Mouse (Mus musculus) embryonic facial prominence, embryonic 11.5 days (tissue): ENCODE results near the gene Il12rb1. TPM values are rescaled to one million over a fixed set of nuclear protein-coding genes. Genes with fewer than 3 reads are reported as not detected.

ENCODE experiments used
- ATAC-seq: fragments of 200-750 bp; cut with Nextera tagmentation; replicated peaks from 2 replicates; pipeline ENCODE4 v1.8.0; 2017; ENCODE audit warnings: low read depth; ENCODE audit not compliant: insufficient number of reproducible peaks, low FRiP score, low TSS enrichment
- DNase-seq: peaks from one replicate; pipeline ENCODE4 v3.0.0-alpha.2; 2015; ENCODE audit warnings: low spot score
- H3K27ac ChIP-seq: fragments of 300-500 bp; sonication (generic); replicated peaks from 2 replicates; pipeline ENCODE4 v1.5.1; 2014; ENCODE audit warnings: mild to moderate bottlenecking, low read depth, low read length, control low read depth
- H3K27me3 ChIP-seq: fragments of 300-500 bp; sonication (generic); 2 replicates; pipeline ENCODE4 v1.6.1; 2014; ENCODE audit warnings: mild to moderate bottlenecking, low read length, moderate library complexity, mixed read lengths; ENCODE audit not compliant: control insufficient read depth, insufficient read depth
- H3K36me3 ChIP-seq: fragments of 300-500 bp; sonication (generic); replicated peaks from 2 replicates; pipeline ENCODE4 v1.6.1; 2014; ENCODE audit warnings: low read depth, mild to moderate bottlenecking, low read length, moderate library complexity, mixed read lengths; ENCODE audit not compliant: control insufficient read depth, insufficient read depth
- H3K4me1 ChIP-seq: fragments of 300-500 bp; sonication (generic); 2 replicates; pipeline ENCODE4 v1.6.1; 2014; ENCODE audit warnings: low read length, mixed read lengths; ENCODE audit not compliant: control insufficient read depth, insufficient read depth
- H3K4me2 ChIP-seq: fragments of 300-500 bp; sonication (generic); 2 replicates; pipeline ENCODE4 v1.6.1; 2014; ENCODE audit warnings: low read depth, mild to moderate bottlenecking, control low read depth, low read length, moderate library complexity
- H3K4me3 ChIP-seq: fragments of 300-500 bp; sonication (generic); 2 replicates; pipeline ENCODE4 v1.5.1; 2014; ENCODE audit warnings: low read depth, low read length, control low read depth
- H3K9ac ChIP-seq: fragments of 300-500 bp; sonication (generic); replicated peaks from 2 replicates; pipeline ENCODE4 v1.6.1; 2014; ENCODE audit warnings: mild to moderate bottlenecking, control low read depth, low read length
- H3K9me3 ChIP-seq: fragments of 300-500 bp; sonication (generic); replicated peaks from 2 replicates; pipeline ENCODE4 v1.6.1; 2016; ENCODE audit warnings: mild to moderate bottlenecking, low read length, inconsistent platforms, mixed read lengths; ENCODE audit not compliant: control insufficient read depth
- WGBS: fragments of 180-500 bp; shearing (Covaris S2); extraction: QIAGEN DNeasy Blood & Tissue Kit; methylation state at CpG from one replicate; pipeline ENCODE4 v1.1.7; 2014; 5-methylcytosine and 5-hydroxymethylcytosine counted together
- polyA plus RNA-seq: library from polyadenylated mRNA; unstranded; fragments of >200 nt; fragmentation: Nextera tagmentation; extraction: Ambion mirVana; gene quantifications from 2 replicates; pipeline ENCODE4 v1.2.1, GENCODE M21; 2014

Il12rb1 gene
- polyA plus RNA-seq, 1 experiment from 2014 or later: 0.10 TPM

- 1% methylated on average over 6 of the region's 6 CpGs for WGBS
- ATAC-seq: no peak; the same call in 1 of the 2 replicates
- DNase-seq: peak; percentile 86
- Histone ChIP-seq H3K4me2 (no peak overlapping the region), H3K9ac (no peak overlapping the region; the same call in 1 of the 2 replicates), H3K27ac (no peak overlapping the region), H3K36me3 (no peaks in the 10 kb centered on the region), H3K9me3 (no peaks in the 10 kb centered on the region), H3K4me3 (no peak overlapping the region), H3K27me3 (no peaks in the 10 kb centered on the region), H3K4me1 (no peaks in the 10 kb centered on the region; the same call in 1 of the 2 replicates)
Measured at GRCm38 (mm10) chr8:70844523-70844922, 36.3 kb downstream of the Il12rb1 start.

GRCm38 (mm10) chr8:70845108-70845507 lies 36.9 kb downstream of the Il12rb1 start:
- Histone ChIP-seq H3K4me1 (no peaks in the 10 kb centered on the region; the same call in 1 of the 2 replicates), H3K27ac (no peak overlapping the region), H3K9ac (no peak overlapping the region), H3K9me3 (no peaks in the 10 kb centered on the region), H3K36me3 (no peaks in the 10 kb centered on the region), H3K27me3 (no peaks in the 10 kb centered on the region), H3K4me3 (no peak overlapping the region), H3K4me2 (no peak overlapping the region)
- DNase-seq: no peak
- ATAC-seq: no peak
- 38% methylated on average over 5 of the region's 5 CpGs for WGBS

GRCm38 (mm10) chr8:70846371-70847154 lies 38.3 kb downstream of the Il12rb1 start:
- Histone ChIP-seq H3K27me3 (no peaks in the 10 kb centered on the region), H3K9ac (no peak overlapping the region), H3K4me2 (no peak overlapping the region), H3K27ac (no peak overlapping the region), H3K9me3 (no peaks in the 10 kb centered on the region), H3K4me1 (no peaks in the 10 kb centered on the region; the same call in 1 of the 2 replicates), H3K36me3 (no peaks in the 10 kb centered on the region), H3K4me3 (no peak overlapping the region)
- WGBS: 54% methylated on average over 15 of the region's 15 CpGs
- ATAC-seq: no peak
- no peak for DNase-seq

DNA sequence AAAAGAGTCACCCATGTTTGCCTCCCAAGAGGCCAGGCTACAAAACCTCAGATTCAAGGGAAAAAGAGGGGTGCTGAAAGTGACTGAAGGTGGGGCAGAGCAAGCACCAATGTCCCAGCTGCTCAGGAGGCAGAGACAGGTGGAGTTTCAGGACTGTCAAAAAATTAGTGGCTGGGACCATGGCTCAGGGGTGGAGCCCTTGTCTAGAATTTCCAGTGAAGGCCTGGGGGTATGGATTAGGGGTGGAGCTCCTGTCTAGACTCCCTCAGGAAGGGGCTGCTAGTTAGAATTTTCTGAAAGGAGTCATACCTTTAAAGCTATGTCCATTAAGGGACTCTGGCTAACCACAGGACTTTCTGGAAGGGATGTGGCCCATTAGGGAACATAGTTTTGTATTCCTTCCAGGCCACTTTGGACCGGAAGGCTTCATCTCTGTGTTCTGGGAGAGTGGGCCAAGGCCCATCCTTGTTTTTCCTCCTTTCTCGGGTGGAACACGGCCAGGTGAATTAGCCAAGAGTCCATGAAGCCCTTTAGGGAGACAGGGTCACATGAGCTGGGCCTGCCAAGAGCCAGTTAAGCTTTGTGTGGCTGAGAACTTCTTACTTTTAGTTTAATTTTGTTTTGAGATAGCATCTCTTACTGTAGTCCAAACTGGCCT lies 41.2 kb downstream of the Il12rb1 start:
- Histone ChIP-seq H3K4me3 (no peak overlapping the region), H3K9ac (no peak overlapping the region), H3K4me2 (no peak overlapping the region), H3K9me3 (no peaks in the 10 kb centered on the region), H3K4me1 (no peaks in the 10 kb centered on the region), H3K27me3 (no peaks in the 10 kb centered on the region), H3K36me3 (no peaks in the 10 kb centered on the region), H3K27ac (no peak overlapping the region)
- WGBS: 84% methylated on average over 3 of the region's 3 CpGs
- DNase-seq: no peak
- ATAC-seq: no peak

- no peaks in the 10 kb centered on the region for H3K36me3 ChIP-seq
- no peak for DNase-seq
- no peak for ATAC-seq
- H3K27me3 ChIP-seq: no peaks in the 10 kb centered on the region
- no peak overlapping the region for H3K9ac ChIP-seq
- H3K4me3 ChIP-seq: no peak overlapping the region
- H3K4me2 ChIP-seq: no peak overlapping the region
- H3K27ac ChIP-seq: no peak overlapping the region
- no peaks in the 10 kb centered on the region for H3K9me3 ChIP-seq
- WGBS: 77% methylated on average over 7 of the region's 7 CpGs
- H3K4me1 ChIP-seq: no peaks in the 10 kb centered on the region
Measured at GRCm38 (mm10) chr8:70850132-70850845, 42.0 kb downstream of the Il12rb1 start.

- H3K9ac ChIP-seq: no peak overlapping the region
- H3K27ac ChIP-seq: no peak overlapping the region
- no peak overlapping the region for H3K4me3 ChIP-seq
- no peaks in the 10 kb centered on the region for H3K27me3 ChIP-seq
- no peaks in the 10 kb centered on the region for H3K9me3 ChIP-seq
- DNase-seq (no peak), ATAC-seq (no peak)
- H3K4me1 ChIP-seq: no peaks in the 10 kb centered on the region
- H3K36me3 ChIP-seq: no peaks in the 10 kb centered on the region
- 85% methylated on average over 4 of the region's 4 CpGs for WGBS
- H3K4me2 ChIP-seq: no peak overlapping the region
Measured at GRCm38 (mm10) chr8:70850947-70851346, 42.7 kb downstream of the Il12rb1 start.

- H3K36me3 ChIP-seq: no peaks in the 10 kb centered on the region
- no peaks in the 10 kb centered on the region for H3K4me1 ChIP-seq
- no peaks in the 10 kb centered on the region for H3K9me3 ChIP-seq
- H3K27me3 ChIP-seq: no peaks in the 10 kb centered on the region
- WGBS: 61% methylated on average over 6 of the region's 6 CpGs
- DNase-seq: no peak
- no peak overlapping the region for H3K9ac ChIP-seq
- ATAC-seq: no peak
- no peak overlapping the region for H3K4me3 ChIP-seq
- no peak overlapping the region for H3K4me2 ChIP-seq
- no peak overlapping the region for H3K27ac ChIP-seq
Measured at GRCm38 (mm10) chr8:70851837-70852236, 43.6 kb downstream of the Il12rb1 start.
